Mouse (Mus musculus) forebrain, embryonic 12.5 days (tissue): Measurements from ENCODE around the gene Ms4a3. TPM values are rescaled to one million over a fixed set of nuclear protein-coding genes. Genes with fewer than 3 reads are reported as not detected.

Experiments used
- ATAC-seq: fragments of 200-750 bp; cut with Nextera tagmentation; 2 replicates; pipeline ENCODE4 v1.8.0; 2017; ENCODE audit warnings: moderate TSS enrichment; ENCODE audit not compliant: low FRiP score
- H3K27ac ChIP-seq: fragments of 300-500 bp; sonication (generic); 2 replicates; pipeline ENCODE4 v1.5.1; 2016; ENCODE audit warnings: mild to moderate bottlenecking
- H3K27me3 ChIP-seq: fragments of 300-500 bp; sonication (generic); 2 replicates; pipeline ENCODE4 v1.6.1; 2016; ENCODE audit warnings: mild to moderate bottlenecking
- H3K36me3 ChIP-seq: fragments of 300-500 bp; sonication (generic); replicated peaks from 2 replicates; pipeline ENCODE4 v1.6.1; 2016; ENCODE audit warnings: mild to moderate bottlenecking
- H3K4me1 ChIP-seq: fragments of 300-500 bp; sonication (generic); 2 replicates; pipeline ENCODE4 v1.6.1; 2016
- H3K4me2 ChIP-seq: fragments of 300-500 bp; sonication (generic); 2 replicates; pipeline ENCODE4 v1.6.1; 2016; ENCODE audit warnings: mild to moderate bottlenecking, moderate library complexity
- H3K4me3 ChIP-seq: fragments of 300-500 bp; sonication (generic); replicated peaks from 2 replicates; pipeline ENCODE4 v1.5.1; 2016; ENCODE audit warnings: mild to moderate bottlenecking
- H3K9ac ChIP-seq: fragments of 300-500 bp; sonication (generic); 2 replicates; pipeline ENCODE4 v1.6.1; 2016; ENCODE audit warnings: mild to moderate bottlenecking
- H3K9me3 ChIP-seq: fragments of 300-500 bp; sonication (generic); 2 replicates; pipeline ENCODE4 v1.6.1; 2016
- WGBS: fragments of 180-500 bp; shearing (Covaris S2); methylation state at CpG from one replicate; pipeline ENCODE4 v1.1.7; 2016; 5-methylcytosine and 5-hydroxymethylcytosine counted together
- polyA plus RNA-seq: library from polyadenylated mRNA; unstranded; fragments of >200 nt; fragmentation: Nextera tagmentation; extraction: Ambion mirVana; gene quantifications from 2 replicates; pipeline ENCODE4 v1.2.1, GENCODE M21; 2016

Gene Ms4a3
- polyA plus RNA-seq = not detected in 2 replicates

GRCm38 (mm10) chr19:11640732-11641131 is at the start of gene Ms4a3:
Gene Ms4a3 (minus strand): TSS chr19:11640851.
- no peak for ATAC-seq
- H3K4me1 ChIP-seq = no peaks in the 10 kb centered on the region
- 69% methylated on average over 1 of the region's 1 CpGs for WGBS
- H3K9ac ChIP-seq = no peak within 1 kb of the TSS
- H3K27ac ChIP-seq = no peak within 1 kb of the TSS
- no peak within 1 kb of the TSS for H3K4me3 ChIP-seq
- no peaks in the 10 kb centered on the region for H3K9me3 ChIP-seq
- H3K4me2 ChIP-seq = no peak within 1 kb of the TSS
- H3K27me3 ChIP-seq = no peaks in the 10 kb centered on the region
- H3K36me3 ChIP-seq = no peaks in the 10 kb centered on the region

- H3K9me3 ChIP-seq = no peaks in the 10 kb centered on the region
- H3K27me3 ChIP-seq = no peaks in the 10 kb centered on the region
- H3K4me3 ChIP-seq = no peak overlapping the region
- no peak overlapping the region for H3K4me2 ChIP-seq
- H3K27ac ChIP-seq = no peak overlapping the region
- H3K4me1 ChIP-seq = no peaks in the 10 kb centered on the region
- H3K9ac ChIP-seq = no peak overlapping the region
- H3K36me3 ChIP-seq = no peaks in the 10 kb centered on the region
- ATAC-seq = no peak
These were observed 20.9 kb upstream of the Ms4a3 start for GRCm38 (mm10) chr19:11661562-11661961.

GRCm38 (mm10) chr19:11660459-11660858 is 19.8 kb upstream of the Ms4a3 start, which contains the start of gene Oosp2:
Gene Oosp2 (minus strand): TSS chr19:11660559.
- Histone ChIP-seq H3K27me3 (no peaks in the 10 kb centered on the region), H3K9ac (no peak within 1 kb of the TSS), H3K4me1 (no peaks in the 10 kb centered on the region), H3K9me3 (no peaks in the 10 kb centered on the region), H3K36me3 (no peaks in the 10 kb centered on the region), H3K4me2 (no peak within 1 kb of the TSS), H3K27ac (no peak within 1 kb of the TSS), H3K4me3 (no peak within 1 kb of the TSS)
- no peak for ATAC-seq
- WGBS = 91% methylated on average over 5 of the region's 5 CpGs

- Histone ChIP-seq H3K4me1 (no peaks in the 10 kb centered on the region), H3K27ac (no peak overlapping the region), H3K9ac (no peak overlapping the region), H3K4me2 (no peak overlapping the region), H3K4me3 (no peak overlapping the region), H3K9me3 (no peaks in the 10 kb centered on the region), H3K27me3 (no peaks in the 10 kb centered on the region), H3K36me3 (no peaks in the 10 kb centered on the region)
- no peak for ATAC-seq
- WGBS = 74% methylated on average over 2 of the region's 2 CpGs
These were observed 18.5 kb upstream of the Ms4a3 start for GRCm38 (mm10) chr19:11659142-11659541.

- no peak overlapping the region for H3K9ac ChIP-seq
- no peak for ATAC-seq
- no peaks in the 10 kb centered on the region for H3K36me3 ChIP-seq
- no peaks in the 10 kb centered on the region for H3K27me3 ChIP-seq
- no peaks in the 10 kb centered on the region for H3K9me3 ChIP-seq
- no peaks in the 10 kb centered on the region for H3K4me1 ChIP-seq
- H3K4me3 ChIP-seq = no peak overlapping the region
- H3K27ac ChIP-seq = no peak overlapping the region
- 83% methylated on average over 4 of the region's 4 CpGs for WGBS
- H3K4me2 ChIP-seq = no peak overlapping the region
These were observed 8.9 kb upstream of the Ms4a3 start for GRCm38 (mm10) chr19:11649564-11649963.

GRCm38 (mm10) chr19:11646166-11646565 is 5.5 kb upstream of the Ms4a3 start:
- no peak for ATAC-seq
- WGBS = 85% methylated on average over 3 of the region's 3 CpGs
- Histone ChIP-seq H3K9ac (no peak overlapping the region), H3K4me3 (no peak overlapping the region), H3K27me3 (no peaks in the 10 kb centered on the region), H3K4me2 (no peak overlapping the region), H3K9me3 (no peaks in the 10 kb centered on the region), H3K27ac (no peak overlapping the region), H3K36me3 (no peaks in the 10 kb centered on the region), H3K4me1 (no peaks in the 10 kb centered on the region)

- Histone ChIP-seq H3K4me3 (no peak overlapping the region), H3K27me3 (no peaks in the 10 kb centered on the region), H3K9me3 (no peaks in the 10 kb centered on the region), H3K36me3 (no peaks in the 10 kb centered on the region), H3K4me1 (no peaks in the 10 kb centered on the region), H3K4me2 (no peak overlapping the region), H3K9ac (no peak overlapping the region), H3K27ac (no peak overlapping the region)
- WGBS = 79% methylated on average over 4 of the region's 4 CpGs
- no peak for ATAC-seq
These were observed 1.6 kb downstream of the Ms4a3 start for GRCm38 (mm10) chr19:11639038-11639437.

- H3K27ac ChIP-seq = no peak overlapping the region
- no peaks in the 10 kb centered on the region for H3K9me3 ChIP-seq
- H3K4me1 ChIP-seq = no peaks in the 10 kb centered on the region
- no peak for ATAC-seq
- no peak overlapping the region for H3K4me2 ChIP-seq
- 81% methylated on average over 5 of the region's 5 CpGs for WGBS
- no peaks in the 10 kb centered on the region for H3K36me3 ChIP-seq
- H3K9ac ChIP-seq = no peak overlapping the region
- no peak overlapping the region for H3K4me3 ChIP-seq
- no peaks in the 10 kb centered on the region for H3K27me3 ChIP-seq
These were observed 5.1 kb downstream of the Ms4a3 start for GRCm38 (mm10) chr19:11635572-11635971.

GRCm38 (mm10) chr19:11634330-11634729 is 6.3 kb downstream of the Ms4a3 start:
- Histone ChIP-seq H3K9me3 (no peaks in the 10 kb centered on the region), H3K4me1 (no peaks in the 10 kb centered on the region), H3K4me3 (no peak overlapping the region), H3K27ac (no peak overlapping the region), H3K4me2 (no peak overlapping the region), H3K9ac (no peak overlapping the region), H3K27me3 (no peaks in the 10 kb centered on the region), H3K36me3 (no peaks in the 10 kb centered on the region)
- WGBS = 67% methylated on average over 2 of the region's 2 CpGs
- no peak for ATAC-seq

- 91% methylated on average over 1 of the region's 1 CpGs for WGBS
- H3K36me3 ChIP-seq = no peaks in the 10 kb centered on the region
- H3K9ac ChIP-seq = no peak overlapping the region
- no peaks in the 10 kb centered on the region for H3K9me3 ChIP-seq
- H3K4me3 ChIP-seq = no peak overlapping the region
- H3K27me3 ChIP-seq = no peaks in the 10 kb centered on the region
- H3K4me1 ChIP-seq = no peaks in the 10 kb centered on the region
- no peak for ATAC-seq
- H3K27ac ChIP-seq = no peak overlapping the region
- H3K4me2 ChIP-seq = no peak overlapping the region
These were observed 6.9 kb downstream of the Ms4a3 start for GRCm38 (mm10) chr19:11633732-11634131.

- WGBS = 81% methylated on average over 5 of the region's 5 CpGs
- H3K9me3 ChIP-seq = no peaks in the 10 kb centered on the region
- H3K4me1 ChIP-seq = no peaks in the 10 kb centered on the region
- no peak overlapping the region for H3K4me3 ChIP-seq
- no peaks in the 10 kb centered on the region for H3K36me3 ChIP-seq
- H3K27ac ChIP-seq = no peak overlapping the region
- no peak for ATAC-seq
- no peak overlapping the region for H3K4me2 ChIP-seq
- H3K9ac ChIP-seq = no peak overlapping the region
- no peaks in the 10 kb centered on the region for H3K27me3 ChIP-seq
These were observed 15.4 kb downstream of the Ms4a3 start for GRCm38 (mm10) chr19:11625231-11625630.

- Histone ChIP-seq H3K9me3 (no peaks in the 10 kb centered on the region), H3K4me2 (no peak overlapping the region), H3K4me3 (no peak overlapping the region), H3K9ac (no peak overlapping the region), H3K27ac (no peak overlapping the region), H3K4me1 (no peaks in the 10 kb centered on the region), H3K36me3 (no peaks in the 10 kb centered on the region), H3K27me3 (no peaks in the 10 kb centered on the region)
- ATAC-seq = no peak
These were observed 15.9 kb downstream of the Ms4a3 start for GRCm38 (mm10) chr19:11624800-11625199.

- Histone ChIP-seq H3K27me3 (no peaks in the 10 kb centered on the region), H3K4me2 (no peak within 1 kb of the TSS), H3K36me3 (no peaks in the 10 kb centered on the region), H3K4me3 (no peak within 1 kb of the TSS), H3K9me3 (no peaks in the 10 kb centered on the region), H3K9ac (no peak within 1 kb of the TSS), H3K4me1 (no peaks in the 10 kb centered on the region), H3K27ac (no peak within 1 kb of the TSS)
- WGBS = 90% methylated on average over 2 of the region's 2 CpGs
- ATAC-seq = no peak
These were observed 17.1 kb downstream of the Ms4a3 start, which contains the start of gene Ms4a2 for GRCm38 (mm10) chr19:11623551-11623950. Gene Ms4a2 (minus strand): TSS chr19:11623719.

GRCm38 (mm10) chr19:11617983-11618382 is 22.7 kb downstream of the Ms4a3 start:
- Histone ChIP-seq H3K4me2 (no peak overlapping the region), H3K36me3 (no peaks in the 10 kb centered on the region), H3K27ac (no peak overlapping the region), H3K4me1 (no peaks in the 10 kb centered on the region), H3K4me3 (no peak overlapping the region), H3K9me3 (no peaks in the 10 kb centered on the region), H3K27me3 (no peaks in the 10 kb centered on the region), H3K9ac (no peak overlapping the region)
- no peak for ATAC-seq
